In genomic region chrX:102311119-102311518, GRCm38 (mm10) we compare ENCODE assay signal across 26 mouse cellular contexts. TPM values are rescaled to one million over a fixed set of nuclear protein-coding genes. Genes with fewer than 3 reads are reported as not detected.
"Had no signal": no experiment of that assay in that cellular context is flagged by ENCODE, and none has a peak within 500 bp of the region (broad histone marks: within the 10 kb centered on the region; RNA-seq: fewer than 3 reads in every experiment).

No protein-coding gene starts in this region.

- H3K4me1 ChIP-seq: hindbrain, embryonic 10.5 days; hindbrain, embryonic 12.5 days; intestine, embryonic 15.5 days; limb, embryonic 15.5 days had no signal

- H3K36me3 ChIP-seq: heart, embryonic 10.5 days; heart, embryonic 12.5 days; hindbrain, embryonic 10.5 days; hindbrain, embryonic 12.5 days; intestine, embryonic 15.5 days; limb, embryonic 13.5 days; limb, embryonic 15.5 days had no signal

- H3K9ac ChIP-seq: forebrain, postnatal 0 days; heart, embryonic 12.5 days; hindbrain, embryonic 12.5 days; hindbrain, embryonic 14.5 days; intestine, embryonic 15.5 days; limb, embryonic 13.5 days; limb, embryonic 15.5 days had no signal

- H3K4me3 ChIP-seq: heart, adult 2 months; heart, embryonic 10.5 days; heart, embryonic 12.5 days; hindbrain, embryonic 10.5 days; hindbrain, embryonic 12.5 days; intestine, embryonic 15.5 days; layer of hippocampus, adult 2 months; limb, embryonic 13.5 days; limb, embryonic 15.5 days had no signal

- ATAC-seq: forebrain, postnatal 0 days; hindbrain, embryonic 16.5 days; inflammation-experienced regulatory T-cells, adult 6 months; intestine, embryonic 15.5 days; intestine, postnatal 0 days had no signal

- DNase-seq: forebrain, postnatal 0 days; gastrocnemius, postnatal 14 days; gastrocnemius, postnatal 36 days; heart, adult 11 months; heart, adult 2 months; heart, postnatal 10 days; heart, postnatal 4 days; kidney, adult 18-20 months; kidney, adult 8-10 months; kidney, postnatal 10 days; kidney, postnatal 25 days; kidney, postnatal 4 days; layer of hippocampus, postnatal 36 days; left cerebral cortex, postnatal 4 days had no signal

- H3K27ac ChIP-seq: heart, adult 2 months; heart, embryonic 10.5 days; hindbrain, embryonic 10.5 days; hindbrain, embryonic 12.5 days; hindbrain, embryonic 14.5 days; intestine, embryonic 15.5 days; layer of hippocampus, adult 2 months; limb, embryonic 13.5 days; limb, embryonic 15.5 days had no signal

- H3K27me3 ChIP-seq: intestine, embryonic 15.5 days had no signal

- H3K4me2 ChIP-seq: heart, embryonic 12.5 days; hindbrain, embryonic 12.5 days; hindbrain, embryonic 14.5 days; intestine, embryonic 15.5 days; limb, embryonic 13.5 days; limb, embryonic 15.5 days had no signal

- H3K9me3 ChIP-seq: heart, embryonic 10.5 days; heart, embryonic 12.5 days; hindbrain, embryonic 10.5 days; hindbrain, embryonic 12.5 days; intestine, embryonic 15.5 days; limb, embryonic 13.5 days; limb, embryonic 15.5 days had no signal

RNA-seq across cellular contexts. Expression of gene Cited1, which starts 59.1 kb away (rescaled TPM):
- polyA plus RNA-seq: inflammation-experienced regulatory T-cells, adult 6 months had no signal
